ENCODE assay signal across 26 mouse cellular contexts in the genomic region with DNA sequence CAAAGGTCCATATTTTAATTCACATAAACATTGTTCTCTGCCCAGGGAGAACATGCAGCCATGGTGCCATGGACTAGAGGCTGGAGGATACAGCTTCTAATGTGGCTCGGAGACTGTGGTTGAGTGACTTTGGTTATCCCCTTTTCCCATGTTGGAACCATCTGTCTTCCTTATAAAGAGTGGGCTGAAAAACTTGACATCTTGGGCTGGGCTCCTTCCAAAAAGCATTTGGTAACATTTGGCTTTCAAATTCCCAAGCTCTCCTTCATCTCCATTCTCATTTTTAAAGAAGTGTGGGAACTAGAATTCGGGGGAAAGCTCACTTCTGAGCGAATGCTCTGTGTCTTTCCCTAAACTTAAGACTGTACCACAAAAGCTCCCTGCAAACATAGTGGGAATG.
"Had no signal": no experiment of that assay in that cellular context is flagged by ENCODE, and none has a peak within 500 bp of the region (broad histone marks: within the 10 kb centered on the region; RNA-seq: fewer than 3 reads in every experiment).

No protein-coding gene starts in this region.

- H3K36me3 ChIP-seq: heart, embryonic 13.5 days; heart, embryonic 15.5 days; hindbrain, embryonic 13.5 days; hindbrain, embryonic 15.5 days; kidney, embryonic 15.5 days; limb, embryonic 13.5 days; limb, embryonic 15.5 days; liver, embryonic 12.5 days had no signal

- ATAC-seq: hindbrain, postnatal 0 days; intestine, embryonic 16.5 days; liver, embryonic 12.5 days had no signal

- H3K27me3 ChIP-seq: heart, embryonic 15.5 days; hindbrain, embryonic 13.5 days; hindbrain, embryonic 15.5 days; limb, embryonic 15.5 days; liver, embryonic 12.5 days had no signal

- H3K4me3 ChIP-seq: heart, embryonic 13.5 days; heart, embryonic 15.5 days; hindbrain, embryonic 13.5 days; hindbrain, embryonic 15.5 days; kidney, embryonic 15.5 days; limb, embryonic 13.5 days; limb, embryonic 15.5 days; liver, embryonic 12.5 days had no signal

- H3K9ac ChIP-seq: heart, embryonic 13.5 days; heart, embryonic 15.5 days; hindbrain, embryonic 13.5 days; hindbrain, embryonic 15.5 days; kidney, embryonic 15.5 days; limb, embryonic 13.5 days; limb, embryonic 15.5 days; liver, embryonic 12.5 days; liver, embryonic 14.5 days had no signal

- H3K27ac ChIP-seq: heart, embryonic 13.5 days; heart, embryonic 15.5 days; hindbrain, embryonic 13.5 days; hindbrain, embryonic 15.5 days; hindbrain, postnatal 0 days; kidney, embryonic 15.5 days; kidney, postnatal 0 days; limb, embryonic 13.5 days; limb, embryonic 15.5 days; liver, embryonic 12.5 days; liver, embryonic 14.5 days had no signal

- H3K4me1 ChIP-seq: heart, embryonic 13.5 days; heart, embryonic 15.5 days; hindbrain, embryonic 15.5 days; liver, embryonic 12.5 days had no signal

- H3K9me3 ChIP-seq: heart, embryonic 13.5 days; heart, embryonic 15.5 days; hindbrain, embryonic 13.5 days; hindbrain, embryonic 15.5 days; kidney, embryonic 15.5 days; limb, embryonic 13.5 days; limb, embryonic 15.5 days; liver, embryonic 12.5 days had no signal

- H3K4me2 ChIP-seq: heart, embryonic 11.5 days; heart, embryonic 13.5 days; heart, embryonic 15.5 days; hindbrain, embryonic 13.5 days; hindbrain, embryonic 15.5 days; kidney, embryonic 15.5 days; limb, embryonic 13.5 days; limb, embryonic 15.5 days; liver, embryonic 12.5 days had no signal

- DNase-seq: gastrocnemius, postnatal 14 days; gastrocnemius, postnatal 36 days; heart, adult 18-20 months; heart, postnatal 14 days; heart, postnatal 36 days; kidney, adult 11 months; kidney, adult 2 months; kidney, adult 9 months; kidney, postnatal 14 days; kidney, postnatal 36 days; layer of hippocampus, adult 9-11 months; layer of hippocampus, postnatal 36 days; left cerebral cortex, postnatal 4 days had no signal
